Mouse (Mus musculus): ENCODE results near the gene Pdgfb.

Gene Pdgfb

DNA sequence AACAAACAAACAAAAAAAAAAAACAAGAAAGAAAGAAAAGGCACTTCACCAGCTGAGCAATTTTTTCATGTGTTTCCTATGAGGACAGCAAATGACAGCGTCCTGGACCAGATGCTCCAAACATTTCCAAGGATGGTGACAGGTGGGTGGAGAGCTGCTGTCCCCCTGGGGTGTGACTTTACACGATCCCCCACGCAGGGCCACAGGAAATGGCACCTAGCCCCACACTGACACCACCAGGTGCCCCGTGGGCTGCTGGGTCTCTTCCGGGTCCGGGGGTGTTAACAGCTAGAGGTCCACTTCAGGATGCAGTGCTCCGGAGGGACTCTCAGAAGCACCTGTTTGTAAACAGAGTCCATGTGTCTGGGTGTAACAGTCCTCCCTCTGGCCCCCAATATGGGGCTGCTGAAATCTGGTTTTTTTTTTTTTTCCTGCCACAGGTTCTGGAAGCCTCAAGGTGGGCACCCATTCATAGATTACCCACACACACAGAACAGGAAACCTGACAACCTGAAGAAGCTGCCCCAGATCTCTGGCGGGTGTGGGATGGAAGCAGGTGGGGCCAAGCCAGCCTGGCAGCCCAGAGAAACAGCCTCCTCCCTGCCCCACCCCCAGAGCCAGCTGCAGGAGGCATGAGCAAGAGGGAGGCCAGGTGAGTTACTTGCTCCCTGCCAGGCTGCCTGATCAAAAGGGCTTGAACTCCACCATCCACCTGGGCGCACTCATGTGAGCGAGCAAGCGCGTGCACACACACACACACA lies 5.2 kb downstream of the Pdgfb start:
- DNase-seq (ENCODE audit: low read depth, low spot score), result no peak

DNA sequence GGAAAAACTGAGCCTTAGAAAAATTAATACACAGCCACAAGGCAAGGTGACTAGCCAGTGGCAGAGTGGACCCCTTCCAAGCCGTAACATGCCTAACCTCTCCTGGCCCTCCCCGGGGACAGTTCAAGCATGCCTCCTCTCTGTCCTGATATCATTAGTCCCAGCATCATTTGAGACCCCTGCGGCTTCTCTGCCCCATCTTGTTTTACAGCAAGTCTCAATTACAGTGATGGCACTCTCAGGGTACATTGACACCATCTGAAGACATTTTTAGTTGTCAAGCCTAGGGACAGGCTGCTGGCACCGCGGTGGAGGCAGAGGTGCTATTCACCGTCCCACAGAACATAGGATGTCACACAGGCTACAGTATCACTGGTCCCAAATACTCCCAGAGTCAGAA lies 6.3 kb downstream of the Pdgfb start:
- no peak for DNase-seq (ENCODE audit: low read depth, low spot score)

DNA sequence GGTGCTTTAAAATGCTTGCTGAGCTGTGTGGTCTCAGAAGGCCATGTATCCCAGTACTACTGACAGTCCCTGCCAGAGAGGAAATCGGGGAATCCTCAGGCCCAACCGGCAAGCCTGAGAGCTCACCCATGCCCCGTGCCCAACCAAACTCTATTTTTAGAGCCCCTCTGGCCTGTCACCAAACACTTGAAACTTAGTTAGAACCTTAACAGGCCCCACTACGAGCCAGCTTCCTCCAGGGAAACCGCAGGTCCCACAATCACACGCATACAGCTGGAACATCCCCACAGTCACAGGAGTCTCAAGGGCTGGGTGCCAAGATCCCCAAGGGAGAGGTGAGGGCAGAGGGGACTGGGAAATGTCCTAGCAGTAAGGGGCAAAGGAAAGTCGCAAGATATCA lies 8.6 kb downstream of the Pdgfb start:
- DNase-seq (ENCODE audit: low read depth, low spot score), result no peak

DNA sequence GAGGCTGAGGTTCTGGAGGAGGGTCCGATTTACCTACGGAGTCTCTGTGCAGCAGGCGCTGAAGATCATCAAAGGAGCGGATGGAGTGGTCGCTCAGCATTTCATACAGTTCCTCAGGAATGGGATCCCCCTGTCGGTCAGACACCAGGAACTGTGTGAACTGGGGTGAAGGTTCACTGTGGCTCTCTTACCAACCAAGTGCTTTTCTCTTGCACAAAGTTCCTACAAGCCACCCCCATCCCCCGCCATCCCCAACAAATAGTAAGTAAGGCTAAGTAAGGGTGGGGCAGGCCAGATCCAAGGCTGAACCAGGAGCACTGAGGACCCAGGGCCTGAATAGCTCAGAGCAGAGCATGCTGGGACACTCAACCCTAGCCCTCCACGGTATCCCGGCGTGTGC lies 9.3 kb downstream of the Pdgfb start:
- DNase-seq (ENCODE audit: low read depth, low spot score), result no peak

DNA sequence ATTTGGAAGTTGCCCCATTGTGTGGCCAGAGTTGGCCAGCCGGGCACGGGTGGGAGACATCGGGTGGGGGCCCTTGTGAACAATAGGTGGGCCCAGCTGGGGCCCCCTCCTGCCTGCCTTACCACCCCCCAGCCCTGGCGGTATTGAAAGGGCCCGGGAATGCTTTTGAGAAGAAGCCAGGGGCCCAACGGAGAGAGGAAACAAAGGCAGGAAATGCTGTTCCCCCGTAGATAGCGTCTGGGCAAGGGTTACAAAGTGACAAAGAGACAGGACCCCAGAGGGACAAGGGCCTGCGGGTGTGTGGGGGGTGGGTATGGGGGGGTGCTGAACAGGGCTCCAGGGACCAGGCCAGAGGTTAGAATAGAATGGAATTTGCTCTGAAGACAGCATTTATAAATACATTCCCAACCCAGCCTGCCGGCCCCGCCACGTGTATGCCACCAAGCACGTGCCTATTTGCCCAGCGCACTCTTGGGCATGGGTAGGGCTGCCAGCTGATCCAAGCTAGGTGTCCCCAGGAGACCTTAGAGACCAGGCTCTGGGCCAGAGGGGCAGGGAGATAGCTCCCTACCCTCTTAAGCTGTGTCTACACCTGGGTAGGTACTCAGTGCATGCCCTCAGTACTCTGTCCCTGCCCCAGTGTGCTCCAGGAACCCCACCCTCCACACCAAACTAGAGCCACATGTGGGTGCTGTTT lies 10.0 kb downstream of the Pdgfb start:
- no peak for DNase-seq (ENCODE audit: low read depth, low spot score)

DNA sequence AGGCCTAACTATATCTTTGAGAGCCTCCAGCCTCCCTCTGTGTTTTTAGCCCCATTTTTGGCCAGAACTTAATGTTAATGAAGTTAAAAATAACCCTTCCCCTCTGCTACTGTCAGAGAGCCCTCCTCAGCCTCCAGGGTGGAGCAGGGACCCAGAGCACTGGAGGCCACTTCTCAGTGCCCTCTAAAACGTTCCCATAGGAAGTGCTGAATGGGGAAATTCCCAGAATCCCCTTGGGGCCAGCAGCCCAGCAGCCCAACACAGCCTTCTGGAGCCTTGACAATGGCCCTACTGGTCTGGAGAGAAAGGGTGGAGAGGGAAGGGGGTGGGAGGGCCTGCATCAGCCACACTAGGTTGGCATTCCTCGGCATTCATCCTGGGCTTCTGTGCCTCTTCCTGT lies 11.2 kb downstream of the Pdgfb start:
- DNase-seq (ENCODE audit: low read depth, low spot score), result no peak

DNA sequence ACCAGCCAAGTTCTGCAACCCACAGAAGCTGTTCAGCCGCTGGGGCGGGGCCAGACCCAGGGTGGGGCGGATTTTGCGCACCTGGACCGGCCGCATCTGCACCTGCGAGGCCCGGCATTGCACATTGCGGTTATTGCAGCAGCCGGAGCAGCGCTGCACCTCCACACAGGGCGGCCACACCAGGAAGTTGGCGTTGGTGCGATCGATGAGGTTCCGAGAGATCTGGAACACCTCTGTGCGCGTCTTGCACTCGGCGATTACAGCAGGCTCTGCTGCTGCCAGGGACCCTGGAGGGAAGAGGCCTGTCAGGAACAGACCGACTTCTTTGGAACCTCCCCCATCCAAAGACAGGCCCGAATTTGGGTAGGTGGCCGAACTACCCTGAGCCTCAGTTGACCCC lies 13.2 kb downstream of the Pdgfb start:
- DNase-seq (ENCODE audit: low read depth, low spot score), result no peak

DNA sequence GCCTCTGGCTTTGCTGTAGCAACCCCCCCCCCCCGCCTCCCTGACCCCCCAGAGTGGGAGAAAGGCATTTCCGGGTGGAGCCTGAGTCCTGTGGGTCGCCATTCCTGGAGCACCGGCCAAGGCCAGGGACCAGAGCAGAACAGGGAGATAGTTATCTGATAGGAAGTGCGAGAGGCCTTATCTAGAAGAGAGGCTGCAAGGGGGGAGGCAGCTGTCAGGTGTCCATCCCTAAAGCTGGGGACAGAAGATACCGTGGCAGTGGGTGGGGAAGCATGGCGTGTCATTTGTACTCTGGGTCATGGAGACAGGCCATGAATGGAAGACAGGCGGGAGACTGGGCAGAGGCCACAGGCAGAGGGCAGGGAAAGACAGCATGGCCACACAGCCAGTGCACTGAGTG lies 14.1 kb downstream of the Pdgfb start:
- no peak for DNase-seq (ENCODE audit: low read depth, low spot score)

DNA sequence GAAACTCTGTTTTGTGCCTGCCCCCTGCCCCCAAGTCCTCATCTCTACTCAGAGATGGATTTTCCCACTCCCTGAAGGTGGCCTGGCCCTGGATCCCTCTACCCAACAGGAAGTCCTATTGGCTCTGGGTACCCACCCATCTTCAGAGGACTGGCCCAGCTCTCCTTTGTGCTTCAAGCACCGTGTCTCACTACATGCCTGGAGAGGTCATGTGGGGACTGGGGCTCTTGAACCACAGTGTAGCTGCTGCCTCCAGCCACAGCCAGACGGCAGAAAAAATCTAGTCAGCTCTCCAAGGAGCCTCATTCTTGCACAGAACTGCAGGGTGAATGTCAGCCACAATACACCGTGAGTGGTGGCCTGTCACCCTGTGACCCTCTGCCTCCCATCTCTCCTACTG lies 16.8 kb downstream of the Pdgfb start:
- DNase-seq (ENCODE audit: low read depth, low spot score), result no peak

DNA sequence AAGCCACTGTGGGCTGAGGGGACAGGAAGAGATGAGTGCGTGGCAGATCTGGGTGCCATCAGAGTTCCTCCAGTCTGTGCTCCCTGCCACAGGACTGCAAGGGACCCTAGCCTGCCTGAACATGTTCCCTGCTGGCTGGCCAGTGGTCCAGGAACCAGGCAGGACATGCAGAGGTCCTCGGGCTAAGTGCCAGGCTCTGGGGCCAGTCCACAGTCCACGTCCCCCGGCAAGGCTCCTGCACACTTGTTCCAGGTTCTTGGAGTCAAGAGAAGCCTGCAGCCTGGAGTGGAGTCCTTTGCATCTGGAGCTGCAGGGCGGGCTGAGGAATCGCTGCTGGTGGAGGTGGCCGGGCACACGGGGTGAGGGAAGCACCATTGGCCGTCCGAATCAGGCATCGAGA lies 18.0 kb downstream of the Pdgfb start:
- DNase-seq (ENCODE audit: low read depth, low spot score), result no peak

DNA sequence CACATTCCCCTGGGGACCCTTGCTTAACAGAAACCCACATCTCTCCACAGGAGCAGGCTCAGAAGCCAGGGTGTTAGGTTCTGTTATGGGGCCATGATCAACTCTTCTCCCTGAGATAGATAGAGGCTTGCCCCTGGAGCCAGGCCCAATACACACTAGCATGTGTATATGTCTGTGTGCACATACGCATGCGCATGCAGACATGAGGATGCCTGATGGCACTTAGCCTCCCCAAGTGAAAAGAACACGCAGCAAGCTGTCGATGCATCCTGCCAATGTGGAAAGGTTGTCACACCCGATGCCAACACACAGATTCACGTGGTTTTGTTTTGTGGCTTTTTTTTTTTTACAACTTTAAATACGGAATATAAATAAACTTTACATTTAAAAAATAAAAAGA lies 19.2 kb downstream of the Pdgfb start:
- DNase-seq (ENCODE audit: low read depth, low spot score), result no peak

DNA sequence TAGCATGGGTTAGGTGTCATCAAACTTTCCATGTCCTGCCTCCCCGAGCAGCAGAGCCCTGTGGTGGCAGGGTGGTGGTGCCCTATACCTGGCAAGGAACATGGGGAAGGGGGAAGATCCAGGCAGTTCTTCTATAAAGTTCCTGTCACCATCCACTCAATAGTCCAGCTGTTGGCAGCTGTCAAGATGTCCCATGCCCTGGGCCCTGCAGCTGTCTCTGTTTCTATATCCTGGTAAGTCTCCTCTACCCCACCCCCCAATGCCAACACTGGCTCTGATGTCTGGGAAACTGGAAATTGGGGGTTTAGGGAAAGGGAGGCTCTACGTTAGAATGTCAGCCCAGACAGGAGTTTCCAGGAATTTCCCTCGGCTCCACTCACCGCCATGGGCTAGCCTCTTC lies 20.2 kb downstream of the Pdgfb start:
- DNase-seq (ENCODE audit: low read depth, low spot score), result no peak

DNA sequence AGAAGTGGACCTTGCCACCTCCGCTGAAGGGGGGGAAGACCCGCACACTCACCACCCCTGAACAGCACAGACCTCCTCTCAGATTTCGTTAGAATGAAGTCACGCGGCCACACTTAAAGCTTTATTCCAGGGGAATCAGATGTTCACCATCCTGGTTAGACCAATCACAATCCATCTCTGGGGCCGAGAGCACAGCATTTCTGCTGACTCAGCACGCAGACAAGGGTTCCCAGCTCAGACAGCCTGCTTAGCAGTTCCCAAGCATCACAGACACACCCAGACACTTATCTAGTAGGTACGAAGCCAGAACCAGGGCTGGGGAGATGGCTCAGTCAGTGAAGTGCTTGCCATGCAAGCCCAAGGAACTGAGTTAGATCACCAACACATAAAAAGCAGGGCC lies 28.6 kb downstream of the Pdgfb start:
- peak; percentile 62 for DNase-seq (ENCODE audit: low read depth, low spot score)

DNA sequence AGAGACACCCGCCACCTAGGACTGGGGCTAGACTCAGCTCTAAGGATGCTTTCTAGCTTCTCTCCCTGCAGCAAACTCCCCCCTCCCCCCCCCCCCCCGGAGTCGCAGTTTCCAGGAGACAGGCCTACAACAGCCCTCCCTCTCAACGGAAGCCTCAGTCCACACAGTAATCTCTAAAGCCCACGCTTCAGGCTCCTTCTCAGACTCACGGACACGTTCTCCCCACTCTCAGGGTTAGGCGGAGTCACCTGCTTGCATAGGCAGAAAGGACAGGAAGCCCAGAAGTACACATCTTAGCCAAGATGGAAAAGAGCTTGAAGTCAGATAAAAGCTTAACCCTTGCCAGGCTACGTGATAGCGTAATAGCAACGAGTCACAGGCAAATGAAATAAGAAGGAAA lies 29.3 kb downstream of the Pdgfb start:
- no peak for DNase-seq (ENCODE audit: low read depth, low spot score)

DNA sequence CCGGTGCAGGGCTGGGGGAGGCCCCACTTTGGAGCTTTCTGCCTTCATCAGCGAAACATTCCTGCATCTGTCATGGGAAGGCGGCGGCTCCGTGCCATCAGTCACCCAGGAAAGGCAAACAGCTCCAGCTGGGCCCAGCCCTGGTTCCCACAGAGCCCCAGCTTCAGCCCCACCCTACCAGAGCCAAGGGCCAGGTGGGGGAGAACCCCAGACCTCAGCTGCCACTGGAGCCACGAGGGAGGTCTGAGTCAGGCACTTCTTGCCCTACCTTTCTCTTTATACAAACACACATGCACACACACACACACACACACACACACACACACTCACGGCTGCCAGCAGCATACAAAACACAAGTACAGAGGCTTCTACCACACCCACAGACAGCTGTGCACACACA lies 30.6 kb downstream of the Pdgfb start:
- no peak for DNase-seq (ENCODE audit: low read depth, low spot score)

DNA sequence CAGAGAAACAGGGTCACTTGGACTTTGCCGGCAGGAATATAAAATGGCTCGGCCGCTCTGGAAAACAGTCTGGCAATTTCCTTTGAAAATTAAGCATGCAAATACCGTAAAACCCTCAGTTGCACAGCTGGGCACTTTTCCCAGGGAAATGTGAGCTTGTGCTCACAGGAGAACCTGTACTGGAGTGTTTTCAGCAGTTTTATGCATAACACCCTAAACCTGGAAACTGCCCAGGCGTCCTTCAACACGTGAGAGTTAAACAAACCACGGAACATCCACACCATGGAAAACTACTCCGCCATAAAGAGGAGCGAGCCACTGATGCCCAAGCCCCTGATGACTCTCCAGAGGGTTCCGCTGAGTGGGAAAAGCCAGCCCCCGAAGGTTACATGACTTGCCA lies 34.1 kb downstream of the Pdgfb start:
- DNase-seq (ENCODE audit: low read depth, low spot score), result no peak

DNA sequence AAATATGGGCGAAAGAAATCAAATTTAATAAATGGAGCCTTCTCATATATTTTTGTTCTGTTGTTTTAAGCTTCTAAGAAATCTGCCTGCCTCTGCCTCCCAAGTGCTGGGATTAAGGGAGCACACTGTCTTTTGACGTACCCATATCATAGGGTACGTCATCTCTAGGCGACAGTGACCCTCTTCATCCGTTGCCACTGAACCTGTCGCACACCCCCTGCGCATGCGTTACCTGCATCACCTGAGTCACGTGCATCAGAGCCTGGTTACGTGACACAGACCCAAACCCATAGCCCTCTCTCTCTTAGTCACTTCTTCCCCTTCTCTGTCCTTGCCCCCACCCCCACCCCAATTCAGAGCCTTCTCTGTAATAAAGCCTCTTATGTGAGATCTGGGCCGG lies 42.6 kb downstream of the Pdgfb start:
- no peak for DNase-seq (ENCODE audit: low read depth, low spot score)

DNA sequence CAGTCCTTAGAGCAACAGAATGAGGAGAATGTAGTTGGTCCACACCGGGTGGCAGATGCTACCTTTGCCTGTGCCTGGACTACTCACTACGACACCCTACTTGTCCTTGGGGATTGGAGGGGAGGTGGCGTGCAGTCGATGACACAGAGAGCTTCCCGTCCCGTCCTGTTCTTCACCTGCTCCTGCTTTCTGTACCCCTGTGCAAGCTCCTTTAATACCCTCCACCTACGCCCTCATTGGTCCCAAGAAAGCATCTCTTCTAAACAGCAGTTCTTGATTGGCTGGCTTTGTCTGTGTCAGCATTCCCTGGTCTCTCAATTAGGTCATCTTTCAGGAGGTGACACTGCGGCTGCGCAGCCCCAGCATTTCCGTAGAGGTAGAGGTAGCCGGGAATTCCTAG lies 43.8 kb downstream of the Pdgfb start, which contains the start of gene Cbx7:
TSS of gene Cbx7 (minus strand) at position 180 of the 400 bp plus-strand sequence.
- DNase-seq (ENCODE audit: low read depth, low spot score), result peak; percentile 83

DNA sequence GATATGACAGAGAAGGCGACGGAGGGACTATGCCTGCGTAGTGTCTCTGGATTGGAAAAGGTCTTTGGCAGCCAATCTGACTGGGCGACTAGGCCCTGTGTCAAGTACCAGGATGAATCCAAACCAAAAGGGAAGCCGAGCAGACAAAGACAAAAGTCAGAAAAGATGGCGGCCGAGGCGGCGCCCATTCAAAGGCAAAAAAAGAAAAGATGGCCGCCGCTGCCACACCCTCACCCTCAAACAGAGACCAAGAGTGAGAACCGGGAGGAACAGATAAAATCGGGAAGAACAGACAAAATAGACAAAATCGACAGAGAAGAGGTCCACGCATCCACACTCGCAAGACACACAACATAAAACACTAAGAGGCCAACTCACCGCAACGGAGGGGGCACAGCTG lies 44.3 kb downstream of the Pdgfb start:
- peak; percentile 43 for DNase-seq (ENCODE audit: low read depth, low spot score)

DNA sequence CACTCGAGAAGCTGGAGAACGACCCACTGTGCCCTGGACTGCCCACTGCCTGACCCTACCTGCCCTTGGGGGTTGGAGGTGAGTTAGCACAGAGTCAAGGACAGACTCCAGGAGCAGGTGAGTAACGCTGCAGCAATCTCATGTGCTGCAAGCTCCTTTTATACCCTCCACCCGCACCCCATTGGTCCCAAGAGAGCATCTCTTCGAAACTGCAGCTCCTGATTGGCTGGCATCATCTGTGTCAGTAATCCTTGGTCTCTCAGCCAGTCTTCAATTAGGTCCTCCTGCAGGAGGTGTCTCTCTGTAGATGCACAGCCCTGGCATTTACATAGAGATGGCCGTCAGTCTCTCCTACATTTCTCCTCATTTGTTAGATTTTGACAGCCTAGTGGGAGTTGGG lies 47.4 kb downstream of the Pdgfb start:
- no peak for DNase-seq (ENCODE audit: low read depth, low spot score)

DNA sequence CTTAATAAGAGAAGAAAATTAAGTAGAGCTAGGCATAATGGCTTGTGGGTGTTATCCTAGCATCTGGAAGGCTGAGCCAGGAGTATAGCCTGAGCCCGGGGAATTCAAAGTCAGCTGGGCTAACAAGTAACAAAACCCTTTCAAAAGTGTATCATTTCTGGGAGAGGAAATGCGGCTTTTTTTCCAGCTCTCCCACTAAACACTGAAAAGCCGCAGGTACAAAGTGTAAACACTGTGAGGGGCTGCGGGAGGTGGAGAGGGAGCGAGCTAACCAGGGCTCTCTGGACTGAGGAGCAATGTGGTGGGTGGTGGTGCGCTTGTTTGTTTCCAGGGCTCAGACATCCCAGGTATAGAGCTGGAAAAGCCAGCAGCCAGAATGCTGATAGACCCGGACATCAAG lies 50.4 kb downstream of the Pdgfb start:
- DNase-seq (ENCODE audit: low read depth, low spot score), result no peak

DNA sequence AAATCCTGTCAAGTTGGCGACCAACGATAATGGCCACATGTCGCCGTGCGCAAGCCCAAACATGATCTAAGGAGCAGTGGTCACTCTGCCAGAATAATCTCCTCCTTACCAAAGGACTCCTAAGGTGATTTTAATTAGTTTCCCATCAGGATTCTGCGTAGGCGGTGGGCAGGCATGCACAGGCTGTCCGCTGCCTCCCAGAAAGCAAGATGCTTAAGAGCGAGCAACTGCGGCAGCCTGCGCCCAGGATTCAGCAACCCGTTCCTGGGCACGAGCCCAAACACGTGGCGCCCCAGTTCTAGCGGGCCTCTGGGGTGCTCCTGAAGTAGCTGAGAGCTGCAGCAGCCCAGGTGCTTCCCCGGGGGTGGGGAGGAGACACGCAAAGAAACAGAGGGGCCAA lies 52.1 kb downstream of the Pdgfb start:
- DNase-seq (ENCODE audit: low read depth, low spot score), result no peak

DNA sequence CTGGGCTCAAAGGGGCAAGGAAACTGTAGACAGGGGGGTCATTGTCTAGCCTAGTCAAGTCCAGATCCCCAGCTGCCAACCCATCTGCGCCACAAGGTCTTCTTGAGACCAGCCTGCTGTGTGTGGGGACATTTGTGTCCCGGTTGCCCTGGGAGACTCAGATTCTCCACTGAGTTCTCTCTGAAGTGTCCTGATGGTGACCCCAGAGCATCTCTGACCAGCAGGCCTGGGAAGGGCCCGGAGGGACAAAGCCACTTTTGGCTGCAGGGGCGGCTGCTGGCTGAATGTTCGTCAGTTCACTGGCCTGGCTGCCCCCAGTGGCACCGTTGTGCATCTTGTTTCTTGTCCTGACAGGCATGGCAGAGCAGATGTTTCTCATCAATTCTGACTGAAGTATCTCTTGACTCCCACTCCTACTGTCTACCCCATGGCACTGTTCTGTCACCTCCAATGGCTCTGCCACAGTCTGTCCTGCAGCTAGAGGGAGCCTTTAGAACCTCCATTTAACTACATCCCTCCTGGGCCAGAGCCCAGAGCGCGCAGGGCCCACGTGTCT lies 53.3 kb downstream of the Pdgfb start:
- DNase-seq (ENCODE audit: low read depth, low spot score), result no peak
